Mouse (Mus musculus): ENCODE data around the gene Hacd3.
"Not testable (repeated sequence)": the region's sequence is repeated elsewhere in the genome, so short reads cannot be mapped to it uniquely, and the experiment has no call there.

The Hacd3 gene
- long read RNA-seq, experiment 1, transcript Hacd3-201 (11 exons, 2,709 nt) = major isoform, 247 of 278 reads
- long read RNA-seq, experiment 1, partial matches to known transcripts = 11 of 278 reads
- long read RNA-seq, experiment 1, other reads (novel, unspliced or antisense) = 20 of 278 reads
- long read RNA-seq, experiment 2, transcript Hacd3-201 (11 exons, 2,709 nt) = major isoform, 301 of 343 reads
- long read RNA-seq, experiment 2, partial matches to known transcripts = 11 of 343 reads
- long read RNA-seq, experiment 2, other reads (novel, unspliced or antisense) = 31 of 343 reads

- intact Hi-C loops (cut with DNase I) = no loop called here
Observed at GRCm38 (mm10) chr9:65020991-65021886, at the start of gene Hacd3. Gene Hacd3 (minus strand): TSS chr9:65021693.

GRCm38 (mm10) chr9:65070587-65070986, 49.1 kb upstream of the Hacd3 start:
- intact Hi-C loops (cut with DNase I) = loop anchor here (5.0 kb wide), 1 partner anchor 52 kb away; no protein-coding TSS in a partner anchor

- intact Hi-C loops (cut with DNase I) = no loop called here
Observed at GRCm38 (mm10) chr9:65064251-65064650, 42.8 kb upstream of the Hacd3 start.

DNA sequence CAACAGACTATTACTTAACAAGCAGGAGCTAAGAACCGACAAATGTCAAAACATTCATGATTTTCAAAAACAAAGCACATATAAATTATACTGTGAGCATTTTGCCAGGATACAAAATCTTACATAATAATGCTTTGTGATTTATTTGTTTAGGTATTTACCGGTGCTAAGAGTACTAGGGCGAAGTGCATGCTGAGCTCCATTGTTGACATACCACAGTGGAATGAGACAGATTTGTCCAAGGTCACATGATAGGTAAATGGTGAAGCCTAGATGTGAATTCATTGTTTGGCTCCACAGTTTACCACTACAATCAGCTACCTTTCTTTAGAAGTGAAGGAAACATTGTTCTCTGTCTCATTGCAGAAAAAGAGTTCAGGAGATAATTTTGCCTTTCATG, 29.5 kb upstream of the Hacd3 start:
- intact Hi-C loops (cut with DNase I) = no loop called here

GRCm38 (mm10) chr9:65049422-65049821, 27.9 kb upstream of the Hacd3 start:
- intact Hi-C loops (cut with DNase I) = no loop called here

GRCm38 (mm10) chr9:65046993-65047392, 25.5 kb upstream of the Hacd3 start:
- intact Hi-C loops (cut with DNase I) = no loop called here

DNA sequence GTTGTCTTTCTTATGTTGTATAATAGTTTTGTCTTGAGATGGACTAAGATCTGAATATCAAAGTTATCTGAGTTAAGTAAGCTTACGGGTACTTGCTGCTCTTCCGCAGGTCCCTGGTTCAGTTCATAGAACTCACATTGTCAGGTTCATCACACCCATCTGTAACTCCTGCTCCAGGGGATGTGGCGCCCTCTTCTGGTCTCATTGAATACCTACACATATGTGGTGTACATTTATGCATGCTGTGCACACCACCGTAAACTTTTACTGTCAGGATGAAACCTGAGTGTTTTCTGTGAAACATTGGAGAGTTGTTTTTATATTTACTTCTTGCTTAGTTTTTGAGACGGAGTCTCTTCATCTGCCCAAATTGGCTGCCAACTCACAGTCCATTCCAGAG, 19.9 kb upstream of the Hacd3 start:
- intact Hi-C loops (cut with DNase I) = no loop called here

DNA sequence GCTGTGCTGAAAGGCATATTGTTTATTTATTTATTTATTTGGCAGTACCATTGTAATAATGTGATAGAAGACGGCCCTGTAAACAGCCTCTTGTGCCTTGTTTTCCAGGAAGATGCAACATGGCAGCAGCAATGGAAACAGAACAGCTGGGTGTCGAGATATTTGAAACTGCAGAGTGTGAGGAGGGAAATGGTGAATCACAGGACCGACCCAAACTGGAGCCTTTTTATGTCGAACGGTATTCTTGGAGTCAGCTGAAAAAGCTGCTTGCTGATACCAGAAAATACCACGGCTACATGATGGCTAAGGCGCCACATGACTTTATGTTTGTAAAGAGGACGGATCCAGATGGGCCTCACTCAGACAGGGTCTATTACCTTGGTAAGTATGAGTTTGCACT, 15.4 kb upstream of the Hacd3 start:
- intact Hi-C loops (cut with DNase I) = loop anchor here (5.0 kb wide), 1 partner anchor 80 kb away; no protein-coding TSS in a partner anchor

DNA sequence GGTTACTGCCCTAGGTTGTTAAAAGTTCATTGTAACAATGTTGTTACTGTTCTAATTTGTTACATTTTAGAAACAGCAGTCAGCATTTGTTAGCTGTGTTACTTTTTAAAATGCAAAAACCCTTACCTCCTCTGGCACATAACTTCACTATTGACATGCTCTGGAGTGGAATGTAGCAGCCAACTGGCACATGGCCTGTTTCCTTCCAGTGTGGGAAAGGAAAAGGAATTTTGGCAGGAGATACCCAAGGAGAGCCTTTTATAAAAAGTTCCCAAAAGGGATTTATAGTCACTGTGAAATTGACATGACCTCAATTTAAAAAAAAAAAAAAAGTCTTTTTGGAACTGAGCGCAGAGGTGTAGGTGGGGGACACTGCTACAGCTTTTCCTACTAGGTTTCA, 15.0 kb upstream of the Hacd3 start:
- intact Hi-C loops (cut with DNase I) = loop anchor here (5.0 kb wide), 1 partner anchor 81 kb away; no protein-coding TSS in a partner anchor

DNA sequence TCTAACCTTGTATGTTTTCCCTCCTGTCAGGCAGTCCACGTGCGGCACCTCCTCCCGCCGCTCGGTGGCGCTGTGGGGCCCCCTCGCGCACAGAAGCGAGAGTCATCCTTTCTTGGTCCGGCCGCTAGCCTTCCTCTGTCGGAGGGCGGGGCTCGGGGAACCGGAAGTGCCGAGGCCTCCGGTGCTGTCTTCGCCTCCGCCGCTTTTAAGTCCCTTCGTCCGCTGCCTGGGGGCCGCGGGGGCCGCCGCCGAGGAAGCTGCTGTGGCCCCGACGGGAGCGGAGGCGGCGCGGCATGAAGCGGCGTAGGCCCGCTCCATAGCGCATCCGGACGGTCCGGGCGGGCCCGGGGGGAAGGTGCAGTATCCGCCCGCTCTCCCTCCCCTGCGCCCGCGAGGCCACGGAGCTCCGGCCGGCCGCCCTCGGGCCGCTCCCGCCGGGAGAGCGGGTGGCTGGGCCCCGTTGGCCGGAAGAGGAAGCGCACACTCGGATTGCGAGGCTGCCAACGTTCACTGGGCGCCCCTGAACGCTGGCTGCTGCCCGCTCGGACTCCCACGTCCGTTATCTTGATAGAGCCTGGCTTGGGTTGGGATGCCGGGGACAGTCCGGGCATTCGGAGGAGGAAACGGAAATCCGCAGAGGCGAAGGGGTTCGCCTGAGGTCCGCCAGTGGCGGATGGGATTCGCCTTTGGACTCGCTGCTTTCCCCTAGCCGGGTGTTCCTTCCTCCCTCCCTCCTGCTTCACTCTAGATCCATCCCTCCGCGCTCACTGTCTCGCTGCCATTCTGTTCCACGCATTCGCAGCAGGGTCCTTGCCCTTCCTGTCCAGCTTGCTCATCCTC, 11.0 kb upstream of the Hacd3 start, which contains the start of gene Dpp8:
Gene Dpp8 (plus strand): TSS at position 146 of the 840 bp plus-strand sequence.
- intact Hi-C loops (cut with DNase I) = no loop called here

DNA sequence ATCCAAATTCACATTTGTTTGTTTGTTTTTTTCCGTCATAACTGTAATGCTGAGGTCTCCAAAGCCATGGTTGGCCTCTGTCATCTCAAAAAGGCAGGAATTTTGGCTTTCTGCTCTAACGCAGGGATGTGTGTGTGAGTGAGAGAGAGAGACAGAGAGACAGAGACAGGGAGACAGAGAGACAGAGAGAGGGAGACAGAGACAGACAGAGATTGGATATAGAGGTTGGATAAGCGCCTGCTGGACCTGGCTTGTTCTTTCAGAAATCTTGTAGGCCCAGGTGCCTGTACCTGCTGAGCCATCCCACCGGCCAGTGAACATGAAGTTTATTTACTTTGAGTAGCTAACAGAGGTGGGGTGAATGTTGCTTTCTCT, 10.4 kb upstream of the Hacd3 start:
- intact Hi-C loops (cut with DNase I) = no loop called here

DNA sequence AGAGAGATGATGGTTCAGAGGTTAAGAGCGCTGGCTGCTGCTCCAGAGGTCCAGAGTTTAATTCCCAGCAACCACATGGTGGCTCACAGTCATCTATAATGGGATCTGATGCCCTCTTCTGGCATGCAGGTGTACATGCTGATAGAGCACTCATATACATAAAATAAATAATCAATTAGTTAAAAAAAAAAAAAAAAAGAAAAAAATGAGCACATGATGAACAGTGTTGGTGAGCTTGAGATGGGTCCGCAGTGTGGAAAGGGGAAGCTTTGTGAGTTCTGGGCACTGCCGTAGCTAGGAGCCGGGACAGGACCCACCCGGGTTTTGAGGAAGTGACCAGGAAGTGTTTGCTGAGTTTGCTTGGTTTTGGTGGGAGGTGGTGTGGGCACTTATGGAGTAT, 9.9 kb upstream of the Hacd3 start:
- intact Hi-C loops (cut with DNase I) = not testable (repeated sequence)

- intact Hi-C loops (cut with DNase I) = no loop called here
Observed at GRCm38 (mm10) chr9:65028313-65028712, 6.8 kb upstream of the Hacd3 start.

GRCm38 (mm10) chr9:65027241-65027640, 5.7 kb upstream of the Hacd3 start:
- intact Hi-C loops (cut with DNase I) = no loop called here

- intact Hi-C loops (cut with DNase I) = no loop called here
Observed at GRCm38 (mm10) chr9:65023447-65023846, 2.0 kb upstream of the Hacd3 start.

GRCm38 (mm10) chr9:65022580-65023135, 1.2 kb upstream of the Hacd3 start:
- intact Hi-C loops (cut with DNase I) = no loop called here

GRCm38 (mm10) chr9:65021887-65022579, 540 bp upstream of the Hacd3 start:
- intact Hi-C loops (cut with DNase I) = no loop called here

DNA sequence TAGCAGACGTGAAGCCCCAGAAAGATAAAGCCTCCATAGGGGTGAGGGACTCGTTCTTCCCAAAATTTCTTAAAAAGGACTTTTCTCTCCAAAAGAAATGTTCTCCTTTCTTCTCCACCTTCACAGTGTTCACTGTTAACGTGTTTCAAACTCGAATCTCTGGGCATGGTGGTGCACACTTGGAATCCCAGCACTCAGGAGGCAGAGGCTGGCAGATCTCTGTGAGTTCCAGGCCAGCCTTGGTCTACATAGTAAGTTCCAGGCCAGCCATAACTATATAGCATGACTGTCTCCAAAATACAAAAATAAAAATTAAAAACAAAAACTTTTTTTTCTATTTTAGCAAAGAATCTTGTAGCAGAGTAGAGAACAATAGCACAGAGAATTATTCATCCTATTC, 1.4 kb downstream of the Hacd3 start:
- intact Hi-C loops (cut with DNase I) = no loop called here

GRCm38 (mm10) chr9:65019146-65019545, 2.3 kb downstream of the Hacd3 start:
- intact Hi-C loops (cut with DNase I) = no loop called here

DNA sequence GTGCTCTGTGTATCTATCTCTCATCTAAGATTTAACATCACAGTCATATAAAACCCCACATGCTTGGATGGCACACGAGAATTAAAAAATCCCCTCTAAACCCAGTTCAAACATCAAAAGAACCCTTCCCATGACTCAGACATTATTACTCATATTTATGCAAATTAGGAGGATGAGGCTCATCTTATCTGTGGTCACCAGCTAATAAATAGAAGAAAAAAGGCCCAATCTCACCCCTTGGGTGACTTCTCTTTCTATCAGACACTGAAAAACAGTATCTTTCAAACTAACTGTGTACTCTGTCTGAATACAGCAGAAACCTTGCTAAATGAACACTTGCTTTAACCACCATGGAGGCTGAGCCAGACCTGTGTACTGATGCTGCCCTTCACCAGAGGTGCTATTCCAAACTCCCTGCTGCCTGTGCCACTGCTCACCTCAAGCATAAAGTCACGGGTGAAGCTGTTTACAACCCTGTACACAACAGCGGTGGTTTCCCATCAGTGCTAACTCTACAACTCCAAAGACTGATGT, 2.8 kb downstream of the Hacd3 start:
- intact Hi-C loops (cut with DNase I) = no loop called here

Data from adrenal gland (tissue).